Mouse (Mus musculus) gastrocnemius, postnatal 10 days (tissue): Measurements from ENCODE around the gene Klhl23. TPM values are rescaled to one million over a fixed set of nuclear protein-coding genes. Genes with fewer than 3 reads are reported as not detected.

Source experiments
- total RNA-seq, 2 experiments: library from RNA; stranded (reverse); gene quantifications; 2 replicates each; pipeline ENCODE4 v1.2.3; 2021

Gene Klhl23
- total RNA-seq, 2 experiments from 2014 or later = 19.8 to 20.9 TPM

Other genes with a start within 250 kb of the Klhl23 start
- under 1 TPM in 1 of 2 experiments, not detected in 1; 0.02 TPM for gene Lrp2, start 235.9 kb upstream of the Klhl23 start, total RNA-seq
- gene Bbs5, start 174.8 kb upstream of the Klhl23 start, total RNA-seq = 1 to 10 TPM; 4.0 to 4.3 TPM
- 100 to 1,000 TPM; 508 to 520 TPM for gene Klhl41, start 151.8 kb upstream of the Klhl23 start, total RNA-seq
- 10 to 100 TPM; 11.0 to 12.7 TPM for gene Fastkd1, start 108.4 kb upstream of the Klhl23 start, total RNA-seq
- 10 to 100 TPM; 36.9 to 41.6 TPM for gene Ppig, start 99.4 kb upstream of the Klhl23 start, total RNA-seq
- under 1 TPM; 0.54 to 0.65 TPM for gene Ccdc173, start 32.4 kb upstream of the Klhl23 start, total RNA-seq
- 1 to 10 TPM; 8.6 to 8.9 TPM for gene Phospho2, start 32.3 kb upstream of the Klhl23 start, total RNA-seq
- 100 to 1,000 TPM; 102 to 114 TPM for gene Ssb, start 39.6 kb downstream of the Klhl23 start, total RNA-seq
- 10 to 100 TPM; 19.6 to 21.4 TPM for gene Mettl5, start 63.7 kb downstream of the Klhl23 start, total RNA-seq
- 100 to 1,000 TPM; 106 to 107 TPM for gene Ubr3, start 75.3 kb downstream of the Klhl23 start, total RNA-seq
- under 1 TPM in 1 of 2 experiments, not detected in 1; 0.09 TPM for gene Myo3b, start 217.2 kb downstream of the Klhl23 start, total RNA-seq